Mouse (Mus musculus) cortical plate, adult 2 months (tissue): ENCODE measurements around the gene Morn3. TPM values are rescaled to one million over a fixed set of nuclear protein-coding genes. Genes with fewer than 3 reads are reported as not detected.

ENCODE experiments used
- H3K27ac ChIP-seq: fragments of 200-500 bp; 2 replicates; pipeline ENCODE4 v1.5.1; 2012; ENCODE audit warnings: low read length, control low read depth, inconsistent platforms; ENCODE audit not compliant: insufficient read depth
- H3K4me1 ChIP-seq: fragments of 200-500 bp; 2 replicates; pipeline ENCODE4 v1.6.1; 2011; ENCODE audit warnings: low read length; ENCODE audit not compliant: control insufficient read depth, insufficient read depth
- H3K4me3 ChIP-seq: fragments of 200-500 bp; 2 replicates; pipeline ENCODE4 v1.5.1; 2011; ENCODE audit warnings: mild to moderate bottlenecking, low read length, control low read depth; ENCODE audit not compliant: insufficient read depth
- CTCF ChIP-seq: fragments of 200-500 bp; IDR thresholded peaks from 2 replicates; pipeline ENCODE4 v1.5.1; 2011; ENCODE audit warnings: mild to moderate bottlenecking, control low read depth, low read length; ENCODE audit not compliant: insufficient read depth; ENCODE audit errors: extremely low read depth
- POLR2A ChIP-seq: fragments of 200-500 bp; IDR thresholded peaks from 2 replicates; pipeline ENCODE4 v1.6.1; 2011; ENCODE audit warnings: mild to moderate bottlenecking, low read length, control low read depth; ENCODE audit not compliant: insufficient read depth; ENCODE audit errors: extremely low read depth
- polyA plus RNA-seq: library from polyadenylated mRNA; depleted of rRNA; stranded (reverse); fragments of >200 nt; gene quantifications from 2 replicates; pipeline ENCODE4 v1.2.3, GENCODE M21; 2012

Gene Morn3
- polyA plus RNA-seq, 1 experiment: 0.27 TPM

DNA sequence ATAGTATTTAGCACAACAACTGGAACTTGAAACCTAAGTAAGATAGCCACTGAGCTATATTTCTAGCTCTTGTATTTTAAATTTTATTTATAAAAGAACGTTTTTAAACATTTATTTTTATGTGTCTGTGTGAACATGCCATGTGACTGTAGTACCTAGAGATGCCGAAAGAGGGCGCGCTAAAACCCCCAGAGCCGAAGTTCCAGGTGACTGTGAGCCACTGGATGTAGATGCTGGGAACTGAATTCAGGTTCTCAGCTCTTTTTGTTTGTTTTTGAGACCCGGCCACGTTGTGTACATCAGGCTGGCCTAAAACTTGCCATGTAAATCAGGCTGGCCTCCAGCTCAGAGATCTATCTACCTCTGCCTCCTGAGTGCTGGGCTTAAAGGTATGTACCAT lies 3.0 kb downstream of the Morn3 start:
- no peaks in the 10 kb centered on the region for H3K4me1 ChIP-seq
- no peak overlapping the region for H3K27ac ChIP-seq
- peak; percentile 28; the same call in 1 of the 2 replicates for TF ChIP-seq CTCF
- no peak for TF ChIP-seq POLR2A
- no peak overlapping the region for H3K4me3 ChIP-seq

GRCm38 (mm10) chr5:123040796-123041195 lies 6.0 kb downstream of the Morn3 start:
- Histone ChIP-seq H3K27ac (no peak overlapping the region), H3K4me1 (no peaks in the 10 kb centered on the region), H3K4me3 (no peak overlapping the region)
- no peak for TF ChIP-seq POLR2A
- no peak for TF ChIP-seq CTCF

DNA sequence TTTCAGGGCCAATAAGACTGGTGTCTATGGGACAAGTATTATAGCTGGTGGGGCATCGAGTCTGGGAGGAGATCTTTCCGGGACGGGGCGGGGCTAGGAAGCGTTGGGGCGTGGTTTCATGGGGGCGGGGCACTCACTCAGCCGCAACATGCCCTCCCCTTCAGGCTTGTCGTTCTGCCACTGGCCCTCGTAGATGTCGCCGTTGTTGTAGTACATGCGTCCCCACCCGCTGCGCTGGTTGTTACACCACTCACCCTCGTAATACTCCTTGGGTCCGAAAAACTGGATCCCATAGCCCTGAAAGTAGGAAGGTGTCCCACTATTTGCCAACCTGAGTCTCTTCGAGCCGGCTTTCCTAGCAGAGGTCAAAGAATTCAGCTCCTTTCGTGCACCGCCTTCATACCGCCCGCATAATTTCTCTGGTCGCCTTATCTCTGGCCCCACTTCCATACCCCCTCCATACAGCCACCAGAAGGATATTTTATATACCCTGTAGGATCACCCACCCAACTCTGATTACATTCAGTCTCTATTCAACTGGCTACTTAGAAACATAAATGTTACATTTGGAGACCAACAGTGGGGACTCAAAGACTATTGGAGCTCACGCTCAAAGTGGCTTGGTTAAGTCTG lies 7.6 kb downstream of the Morn3 start:
- Histone ChIP-seq H3K27ac (no peak overlapping the region), H3K4me3 (peak overlapping the region; percentile 12; the same call in 1 of the 2 replicates), H3K4me1 (no peaks in the 10 kb centered on the region)
- TF ChIP-seq CTCF (no peak), POLR2A (no peak)

GRCm38 (mm10) chr5:123038115-123038514 lies 8.7 kb downstream of the Morn3 start:
- TF ChIP-seq POLR2A: no peak
- TF ChIP-seq CTCF: no peak
- H3K4me1 ChIP-seq: no peaks in the 10 kb centered on the region
- no peak overlapping the region for H3K4me3 ChIP-seq
- no peak overlapping the region for H3K27ac ChIP-seq

GRCm38 (mm10) chr5:123035564-123035963 lies 11.3 kb downstream of the Morn3 start:
- TF ChIP-seq CTCF (no peak), POLR2A (no peak)
- H3K4me1 ChIP-seq: no peaks in the 10 kb centered on the region
- H3K27ac ChIP-seq: no peak overlapping the region
- H3K4me3 ChIP-seq: no peak overlapping the region

DNA sequence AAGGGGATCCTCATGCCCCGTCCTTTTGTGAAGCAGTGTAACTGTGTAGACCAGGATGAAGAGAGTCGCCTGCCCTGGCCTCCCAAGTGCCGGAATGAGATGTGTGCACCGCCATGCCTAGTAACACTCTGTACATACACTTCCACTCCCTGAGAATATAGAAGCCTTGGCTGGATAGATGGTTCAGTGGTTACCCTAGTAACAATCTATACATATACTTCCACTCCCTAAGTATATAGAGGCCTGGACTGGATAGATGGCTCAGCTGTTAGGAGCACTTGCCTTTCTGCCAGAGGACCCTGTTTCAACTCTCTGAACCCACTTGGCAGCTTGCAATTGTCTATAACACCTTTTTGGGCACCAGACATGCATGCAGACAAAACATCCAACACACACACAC lies 11.7 kb downstream of the Morn3 start:
- H3K4me1 ChIP-seq: no peaks in the 10 kb centered on the region
- no peak overlapping the region for H3K4me3 ChIP-seq
- no peak overlapping the region for H3K27ac ChIP-seq
- no peak for TF ChIP-seq POLR2A
- TF ChIP-seq CTCF: no peak

GRCm38 (mm10) chr5:123033646-123034160 lies 13.1 kb downstream of the Morn3 start:
- Histone ChIP-seq H3K27ac (no peak overlapping the region), H3K4me1 (no peaks in the 10 kb centered on the region), H3K4me3 (no peak overlapping the region)
- TF ChIP-seq POLR2A (no peak), CTCF (no peak)

GRCm38 (mm10) chr5:123031312-123031711 lies 15.5 kb downstream of the Morn3 start:
- TF ChIP-seq CTCF (no peak), POLR2A (no peak)
- no peak overlapping the region for H3K27ac ChIP-seq
- no peak overlapping the region for H3K4me3 ChIP-seq

GRCm38 (mm10) chr5:123029729-123030128 lies 17.1 kb downstream of the Morn3 start:
- no peak for TF ChIP-seq CTCF
- no peak for TF ChIP-seq POLR2A
- no peak overlapping the region for H3K27ac ChIP-seq
- H3K4me3 ChIP-seq: no peak overlapping the region
- no peaks in the 10 kb centered on the region for H3K4me1 ChIP-seq

More at GRCm38 (mm10) chr5:123031312-123031711, 15.5 kb downstream of the Morn3 start:
- no peaks in the 10 kb centered on the region for H3K4me1 ChIP-seq

- H3K27ac ChIP-seq: no peak overlapping the region
- H3K4me1 ChIP-seq: no peaks in the 10 kb centered on the region
- H3K4me3 ChIP-seq: no peak overlapping the region
- TF ChIP-seq POLR2A: no peak
- TF ChIP-seq CTCF: no peak
Observed at GRCm38 (mm10) chr5:123027436-123027835, 19.4 kb downstream of the Morn3 start.

DNA sequence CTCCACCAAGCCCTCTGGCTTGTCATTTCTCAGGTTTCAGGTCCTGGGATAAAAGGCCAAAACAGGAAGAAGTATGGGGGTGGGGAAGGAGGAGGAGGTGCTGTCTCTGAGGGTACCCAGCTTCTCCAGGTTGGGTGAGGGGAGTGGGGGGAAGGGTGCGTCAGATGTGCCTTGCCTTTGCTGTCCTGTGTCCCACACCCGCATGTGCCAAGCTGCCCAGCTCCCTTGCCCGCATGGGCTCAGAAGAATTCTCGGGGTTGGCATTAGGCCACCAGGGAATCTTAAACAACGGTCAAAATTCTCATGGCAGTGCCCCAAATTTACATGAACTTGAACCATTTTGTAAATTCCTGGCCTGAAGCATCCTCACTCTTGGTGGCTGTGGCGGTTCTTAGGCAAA lies 20.4 kb downstream of the Morn3 start:
- no peak overlapping the region for H3K27ac ChIP-seq
- TF ChIP-seq CTCF (no peak), POLR2A (no peak)

More for the DNA sequence above, 20.4 kb downstream of the Morn3 start:
- no peaks in the 10 kb centered on the region for H3K4me1 ChIP-seq
- H3K4me3 ChIP-seq: no peak overlapping the region
